ENCODE assay signal across 8 mouse cellular contexts in the genomic region with DNA sequence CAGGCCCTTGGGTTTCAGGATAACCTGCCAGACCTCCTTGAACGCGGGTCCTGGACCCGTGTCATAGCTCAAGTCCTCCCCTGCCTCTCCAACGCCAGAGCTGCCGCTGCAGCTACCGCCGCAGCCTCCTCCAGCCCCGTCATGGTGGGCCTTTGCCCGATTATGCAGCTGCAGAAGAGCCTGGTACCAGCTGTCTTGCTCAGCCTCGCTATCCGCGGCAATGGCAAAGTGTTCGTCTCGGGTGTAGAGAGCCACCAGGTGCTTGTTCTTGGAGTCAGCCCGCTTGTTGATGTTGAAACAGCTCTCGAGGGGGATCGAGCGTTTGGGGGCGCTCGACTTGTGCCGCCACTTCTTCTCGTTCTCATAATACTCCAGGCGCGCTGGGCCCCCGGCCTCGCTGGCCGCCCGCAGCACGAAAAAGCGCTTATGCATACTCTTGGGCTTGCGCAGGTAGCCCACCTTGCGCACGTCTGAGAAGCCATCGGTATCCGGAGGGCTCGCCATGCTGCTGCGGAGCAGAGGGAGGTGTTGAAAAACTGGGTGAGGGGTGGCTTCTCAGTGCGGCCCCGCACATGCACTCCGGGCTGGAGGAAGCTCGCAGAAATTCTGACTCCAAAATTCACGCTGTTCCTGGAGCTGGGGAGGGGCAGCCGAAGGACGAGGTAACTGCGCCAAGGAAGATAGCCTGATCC. TPM values are rescaled to one million over a fixed set of nuclear protein-coding genes. Genes with fewer than 3 reads are reported as not detected.
DNase-seq lines count a peak whose midpoint lies in the region; ATAC-seq and TF ChIP-seq lines count a peak whose summit lies in the region.

No protein-coding gene starts in this region.

- ATAC-seq in hindbrain, embryonic 15.5 days (ENCODE audit: low FRiP score, low read depth), result peak; percentile 0; the same call in 1 of the 2 replicates
- ATAC-seq in midbrain, embryonic 11.5 days (ENCODE audit: low FRiP score), result 0 out of 2 replicates have a peak, but pooled peaks have one; percentile 0

- peaks cover 62% of the 10 kb centered on the region for H3K4me1 ChIP-seq in hindbrain, embryonic 15.5 days (replicated peaks)
- peaks cover 37% of the 10 kb centered on the region for H3K4me1 ChIP-seq in midbrain, embryonic 11.5 days (ENCODE audit: control insufficient read depth, insufficient read depth, low read length)
- peaks cover 16% of the 10 kb centered on the region for H3K4me1 ChIP-seq in small intestine, adult 2 months (ENCODE audit: control insufficient read depth, insufficient read depth, insufficient read length, low read length)

- no peaks in the 10 kb centered on the region for H3K27me3 ChIP-seq in hindbrain, embryonic 15.5 days
- H3K27me3 ChIP-seq in midbrain, embryonic 11.5 days (ENCODE audit: control insufficient read depth, insufficient read depth, low read length), result no peaks in the 10 kb centered on the region
- peaks cover 10% of the 10 kb centered on the region for H3K27me3 ChIP-seq in small intestine, adult 2 months (ENCODE audit: control insufficient read depth, insufficient read depth, low read length)

- intact Hi-C loops in left cerebral cortex, postnatal 14 days (cut with DNase I), result loop anchor here (5.0 to 10.0 kb wide), 2 partner anchors 142 to 695 kb away; no protein-coding TSS in a partner anchor

- no peak for TF ChIP-seq CTCF in small intestine, adult 2 months (IDR thresholded peaks at IDR 0.05; ENCODE audit: extremely low read depth, insufficient read length, insufficient replicate concordance, low read depth, low read length)

- peak overlapping the region; percentile 99 for H3K27ac ChIP-seq in hindbrain, embryonic 15.5 days (replicated peaks)
- peak overlapping the region; percentile 93 for H3K27ac ChIP-seq in midbrain, embryonic 11.5 days (ENCODE audit: low read depth, low read length)
- H3K27ac ChIP-seq in small intestine, adult 2 months (ENCODE audit: insufficient read depth, low read depth, low read length), result peak overlapping the region; percentile 61

- under 1% methylated on average over 45 of the region's 45 CpGs for WGBS in hindbrain, embryonic 15.5 days
- under 1% methylated on average over 45 of the region's 45 CpGs for WGBS in midbrain, embryonic 11.5 days
- whole genome bisulfite sequencing in small intestine, adult 2 months, result under 1% methylated on average over 45 of the region's 45 CpGs

- H3K4me3 ChIP-seq in hindbrain, embryonic 15.5 days, result peak overlapping the region; percentile 83
- peak overlapping the region; percentile 66 for H3K4me3 ChIP-seq in midbrain, embryonic 11.5 days (ENCODE audit: low read depth, low read length)
- H3K4me3 ChIP-seq in small intestine, adult 2 months (ENCODE audit: low read depth, low read length), result peak overlapping the region; percentile 77

- H3K9ac ChIP-seq in hindbrain, embryonic 15.5 days, result peak overlapping the region; percentile 91
- peak overlapping the region; percentile 80 for H3K9ac ChIP-seq in midbrain, embryonic 11.5 days (ENCODE audit: low read length)

- TF ChIP-seq POLR2A in small intestine, adult 2 months (IDR thresholded peaks at IDR 0.05; ENCODE audit: low read depth, low read length), result no peak

- DNase-seq in adipocyte (ENCODE audit: low spot score), result peak; percentile 46
- peak; percentile 78 for DNase-seq in cerebellum, postnatal 10 days
- DNase-seq in gastrocnemius, adult 18-20 months (ENCODE audit: low spot score), result peak; percentile 53
- DNase-seq in left cerebral cortex, postnatal 14 days (ENCODE audit: low spot score in 2 of 2), result peak; percentile 74 to 75
- DNase-seq in midbrain, embryonic 11.5 days (ENCODE audit: low spot score, missing footprints), result peak; percentile 96
- no peak for DNase-seq in MN1 (ENCODE audit: low spot score)

- H3K36me3 ChIP-seq in hindbrain, embryonic 15.5 days, result 0 out of 2 replicates have a peak, but pooled peaks cover 4% of the 10 kb centered on the region
- peaks cover 14% of the 10 kb centered on the region for H3K36me3 ChIP-seq in midbrain, embryonic 11.5 days (ENCODE audit: control insufficient read depth, insufficient read depth, low read length)
- no peaks in the 10 kb centered on the region for H3K36me3 ChIP-seq in small intestine, adult 2 months (ENCODE audit: control insufficient read depth, insufficient read depth, low read length)

- H3K9me3 ChIP-seq in hindbrain, embryonic 15.5 days, result no peaks in the 10 kb centered on the region
- H3K9me3 ChIP-seq in midbrain, embryonic 11.5 days (ENCODE audit: control insufficient read depth, low read length), result no peaks in the 10 kb centered on the region; the same call in 1 of the 2 replicates

- peak overlapping the region; percentile 91 for H3K4me2 ChIP-seq in hindbrain, embryonic 15.5 days
- H3K4me2 ChIP-seq in midbrain, embryonic 11.5 days, result peak overlapping the region; percentile 83

RNA-seq across cellular contexts. Expression of gene Irs1, which starts 1.1 kb away (rescaled TPM):
- total RNA-seq in gastrocnemius, adult 18-20 months (2021), result 10 to 100 TPM; 38.6 to 43.9 TPM
- polyA plus RNA-seq in hindbrain, embryonic 15.5 days (2015; fragmentation: Nextera tagmentation; extraction: Ambion mirVana), result 9.0 and 9.5 TPM in 2 replicates
- total RNA-seq in left cerebral cortex, postnatal 14 days (2021), result 10 to 100 TPM; 19.9 to 20.3 TPM
- polyA plus RNA-seq in midbrain, embryonic 11.5 days (2014; fragmentation: Nextera tagmentation; extraction: Ambion mirVana), result 5.3 and 5.9 TPM in 2 replicates
- 0.95 and 1.1 TPM in 2 replicates for polyA plus RNA-seq in small intestine, adult 2 months (2012; rRNA removed)

RNA-seq across cellular contexts. Expression of gene Rhbdd1, which starts 26.1 kb away (rescaled TPM):
- total RNA-seq in gastrocnemius, adult 18-20 months (2021), result 1 to 10 TPM; 7.4 to 8.4 TPM
- polyA plus RNA-seq in hindbrain, embryonic 15.5 days (2015; fragmentation: Nextera tagmentation; extraction: Ambion mirVana), result 4.0 and 4.1 TPM in 2 replicates
- total RNA-seq in left cerebral cortex, postnatal 14 days (2021), result 1 to 10 TPM; 5.4 to 5.6 TPM
- polyA plus RNA-seq in midbrain, embryonic 11.5 days (2014; fragmentation: Nextera tagmentation; extraction: Ambion mirVana), result 7.2 and 7.7 TPM in 2 replicates
- 3.0 and 4.9 TPM in 2 replicates for polyA plus RNA-seq in small intestine, adult 2 months (2012; rRNA removed)

RNA-seq across cellular contexts. Expression of gene Gm9747, which starts 57.2 kb away (rescaled TPM):
- total RNA-seq in gastrocnemius, adult 18-20 months (2021), result not detected
- 28.3 and 28.8 TPM in 2 replicates for polyA plus RNA-seq in hindbrain, embryonic 15.5 days (2015; fragmentation: Nextera tagmentation; extraction: Ambion mirVana)
- total RNA-seq in left cerebral cortex, postnatal 14 days (2021), result not detected
- polyA plus RNA-seq in midbrain, embryonic 11.5 days (2014; fragmentation: Nextera tagmentation; extraction: Ambion mirVana), result 22.6 and 23.7 TPM in 2 replicates
- not detected in 2 replicates for polyA plus RNA-seq in small intestine, adult 2 months (2012; rRNA removed)

Comparison
In these comparisons a context has a peak if more than half of its experiments do, and no peak if none do; other contexts are left out.
1. RNA of gene Gm9747, which starts 57.2 kb away (polyA plus RNA-seq): 28.3 to 28.8 TPM in hindbrain, embryonic 15.5 days and 22.6 to 23.7 TPM in midbrain, embryonic 11.5 days; not detected in small intestine, adult 2 months; every median in the first group is over 10 times any median in the second.
2. Peak in every context shown above with its lines, with median percentiles within 50 percentile points of each other: H3K27ac ChIP-seq and H3K4me3 ChIP-seq.